Mouse (Mus musculus): Measurements from ENCODE around the gene Pbp2.

Pbp2 gene

DNA sequence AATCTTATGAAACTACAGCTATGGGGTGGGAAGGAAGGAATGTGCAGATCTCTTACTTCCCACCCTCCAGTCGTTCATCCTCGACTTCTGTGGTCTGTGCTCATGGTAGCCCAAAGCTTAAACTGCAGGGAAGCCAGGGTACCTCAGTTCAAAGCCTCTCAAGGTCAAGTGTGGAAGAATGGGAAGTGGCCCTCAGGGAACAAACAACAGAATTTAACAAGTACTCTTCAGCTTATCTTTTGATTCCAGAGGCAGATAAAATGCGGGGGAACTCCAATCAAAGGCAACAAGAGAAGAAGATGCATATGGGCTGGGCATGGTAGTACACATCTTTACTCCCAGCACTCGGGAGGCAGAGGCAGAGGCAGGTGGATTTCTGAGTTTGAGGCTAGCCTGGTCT lies 9.7 kb downstream of the Pbp2 start:
- DNase-seq (ENCODE audit: low spot score in 2 of 2), result no peak

DNA sequence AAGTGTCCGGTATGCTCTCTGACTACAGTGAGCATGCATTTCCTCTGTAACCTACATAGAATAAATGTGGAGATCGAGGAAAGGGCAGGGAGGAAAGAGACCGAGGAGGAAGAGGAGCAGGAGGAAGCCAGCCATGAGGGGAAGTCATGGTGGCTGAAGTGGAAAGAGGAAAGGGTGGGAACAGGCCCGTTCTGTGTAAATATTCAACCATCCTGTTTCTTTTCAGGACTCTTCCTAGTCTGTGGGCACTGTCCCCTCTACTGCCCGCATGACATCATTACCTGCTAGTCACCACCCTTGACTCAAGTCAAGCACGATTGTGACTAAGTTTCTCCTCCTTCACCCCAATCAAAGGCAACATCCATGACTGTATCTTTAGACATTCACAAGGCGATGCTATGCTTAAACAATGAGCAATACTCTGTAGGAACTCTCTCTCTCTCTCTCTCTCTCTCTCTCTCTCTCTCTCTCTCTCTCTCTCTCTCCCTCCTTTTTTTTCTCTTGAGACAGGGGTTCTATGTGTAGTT lies 11.1 kb downstream of the Pbp2 start:
- DNase-seq (ENCODE audit: low spot score in 2 of 2), result no peak

DNA sequence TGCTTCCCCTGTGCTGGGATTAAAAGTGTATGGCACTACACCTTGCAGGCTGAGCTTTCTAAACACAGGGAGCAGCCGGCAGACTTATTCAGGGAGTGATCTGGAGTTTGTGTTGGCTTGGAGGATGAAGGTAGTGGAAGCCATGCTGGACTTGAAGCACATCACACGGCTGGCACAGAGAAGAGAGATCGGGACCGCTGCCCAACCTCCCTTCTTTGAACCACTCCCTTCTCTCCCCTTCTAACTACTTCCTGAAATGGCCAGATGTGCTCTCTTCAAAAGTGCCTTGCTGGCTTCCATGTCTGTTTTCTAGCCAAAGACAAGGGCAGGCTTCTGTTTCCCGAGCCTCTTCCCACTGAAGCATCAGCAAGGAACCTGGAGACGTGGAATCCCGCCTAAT lies 12.6 kb downstream of the Pbp2 start:
- DNase-seq (ENCODE audit: low spot score in 2 of 2), result no peak

DNA sequence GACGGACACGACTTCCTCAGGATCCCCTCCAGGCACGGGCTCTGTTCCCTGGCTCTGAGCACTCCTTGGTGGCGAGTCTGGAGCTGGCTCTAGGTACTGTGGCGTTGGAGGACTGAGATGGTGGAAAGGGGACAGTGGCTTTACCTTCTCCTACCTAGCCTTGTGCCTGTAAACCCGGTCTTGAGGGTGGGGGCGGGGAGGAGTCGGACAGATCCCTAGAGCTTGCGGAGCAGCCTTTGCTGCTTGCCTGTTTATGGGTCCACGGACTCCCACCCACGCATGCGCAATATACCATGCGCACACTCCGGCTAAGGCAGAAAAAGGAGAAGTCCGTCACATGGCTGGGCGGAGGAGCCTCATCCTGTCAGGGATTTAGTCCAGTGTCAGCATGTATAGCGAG lies 13.9 kb downstream of the Pbp2 start:
- peak; percentile 50 to 58 for DNase-seq (ENCODE audit: low spot score in 2 of 2)

DNA sequence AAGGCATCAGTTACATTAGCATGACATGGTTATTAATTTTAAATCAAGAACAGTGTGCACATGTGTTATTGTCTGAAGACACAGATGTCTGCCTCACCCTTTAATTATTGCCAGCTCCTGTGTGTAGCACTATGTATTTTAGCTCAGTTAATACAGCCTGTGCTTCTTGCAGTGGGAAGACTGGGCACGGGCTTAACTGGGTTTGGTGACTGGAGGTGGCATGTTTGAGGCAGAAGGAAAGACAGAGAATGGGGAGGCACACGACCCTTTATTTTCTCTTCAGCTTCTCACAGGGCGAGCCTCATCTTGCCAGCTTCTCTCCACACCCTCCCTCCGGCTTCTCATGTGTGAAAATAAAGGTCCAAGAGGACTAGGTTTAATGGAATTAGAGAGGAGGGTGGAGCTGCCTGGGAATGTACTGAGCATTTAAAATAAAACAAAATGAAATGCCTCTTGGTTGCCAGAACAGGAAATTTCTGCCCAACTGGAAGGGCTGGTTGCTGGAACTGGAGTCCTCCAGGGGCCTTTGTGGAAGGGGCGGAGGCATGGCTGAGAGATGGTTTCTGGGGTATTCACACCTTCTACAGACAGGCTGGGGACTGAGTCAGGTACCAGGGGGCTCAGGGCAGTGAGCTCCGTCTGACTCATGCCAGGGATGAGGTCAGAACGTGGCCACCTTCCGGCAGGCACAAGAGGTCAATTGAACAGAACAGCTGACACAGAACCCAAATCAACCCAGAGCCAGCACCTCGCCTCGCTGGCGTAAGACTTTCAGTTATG lies 14.9 kb downstream of the Pbp2 start:
- DNase-seq (ENCODE audit: low spot score in 2 of 2), result peak; percentile 40 to 59

DNA sequence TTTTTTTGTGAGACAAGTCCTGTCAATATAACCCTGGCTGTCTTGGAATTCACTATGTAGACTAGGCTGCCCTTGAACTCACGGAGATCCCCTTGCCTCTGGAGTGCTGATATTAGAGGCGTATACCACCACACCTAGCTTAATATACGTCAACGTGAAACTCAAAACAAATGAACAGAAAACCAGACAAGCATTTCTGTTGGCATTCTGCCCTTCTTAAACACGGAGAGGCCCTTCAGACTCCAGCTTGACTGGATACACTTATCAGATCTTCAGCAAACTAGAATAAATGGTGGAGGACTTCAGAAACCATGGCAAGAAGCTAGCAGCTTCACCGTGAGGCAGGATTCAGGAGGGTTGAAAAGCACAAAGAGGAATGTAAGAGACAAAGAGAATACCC lies 16.1 kb downstream of the Pbp2 start:
- DNase-seq (ENCODE audit: low spot score in 2 of 2), result no peak

DNA sequence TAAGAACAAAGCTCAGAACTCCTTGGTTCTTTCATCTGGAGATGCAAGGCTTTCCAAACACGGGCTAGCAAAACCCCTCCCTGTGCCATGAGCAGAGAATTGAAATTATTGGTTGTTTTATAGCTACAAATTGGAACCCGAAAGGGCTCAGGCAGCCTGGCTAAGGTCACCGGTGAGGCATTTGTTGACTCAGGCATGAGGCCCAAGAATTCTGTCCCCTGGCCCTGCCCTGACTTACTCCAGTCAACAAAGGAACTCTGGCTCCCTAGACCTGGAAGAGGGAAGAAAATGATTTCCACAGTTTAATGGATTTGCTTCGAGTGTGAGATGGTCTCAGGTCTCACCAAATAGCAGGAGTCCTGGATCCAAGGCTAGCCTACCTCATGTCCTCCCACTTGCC lies 17.8 kb downstream of the Pbp2 start:
- DNase-seq (ENCODE audit: low spot score in 2 of 2), result no peak

DNA sequence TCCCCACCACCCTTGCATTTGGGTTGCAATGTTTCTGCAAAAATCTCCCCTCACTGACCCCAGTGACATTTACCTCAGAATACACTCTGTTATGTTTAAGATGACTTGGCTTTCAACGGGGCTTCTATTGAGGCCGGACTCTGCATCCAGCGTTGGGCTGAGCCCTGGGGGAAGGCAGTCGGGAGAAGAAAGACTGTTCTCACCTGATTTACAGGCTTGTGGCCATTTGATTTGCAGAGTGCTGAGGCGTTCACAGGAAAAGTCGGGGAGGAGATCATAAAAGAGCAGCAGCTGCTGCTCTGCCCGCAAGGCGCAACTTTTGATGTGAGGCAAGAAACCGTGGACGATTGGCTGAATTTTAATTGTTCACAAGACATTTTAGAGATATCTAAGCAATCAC lies 30.3 kb downstream of the Pbp2 start:
- DNase-seq (ENCODE audit: low spot score in 2 of 2), result no peak

DNA sequence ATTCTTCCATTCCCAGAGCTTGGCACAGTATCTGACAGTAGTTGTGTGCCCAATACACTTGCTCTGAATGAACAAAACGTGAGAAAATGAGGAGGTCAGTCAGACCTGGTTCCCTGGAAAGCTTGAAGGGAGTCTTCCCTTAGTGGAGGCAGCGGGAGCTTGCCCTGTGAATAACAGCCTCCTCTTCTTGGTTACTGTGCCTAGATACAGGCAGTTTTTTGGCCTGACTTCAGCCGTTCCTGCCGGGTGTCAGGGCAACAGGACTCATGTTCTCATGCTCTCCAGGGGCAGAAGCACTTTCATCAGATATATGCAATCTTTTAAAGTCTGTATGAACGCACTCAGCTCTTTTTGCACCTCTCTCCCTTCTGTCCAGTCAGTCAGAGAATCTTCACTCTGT lies 30.9 kb downstream of the Pbp2 start:
- DNase-seq (ENCODE audit: low spot score in 2 of 2), result no peak

DNA sequence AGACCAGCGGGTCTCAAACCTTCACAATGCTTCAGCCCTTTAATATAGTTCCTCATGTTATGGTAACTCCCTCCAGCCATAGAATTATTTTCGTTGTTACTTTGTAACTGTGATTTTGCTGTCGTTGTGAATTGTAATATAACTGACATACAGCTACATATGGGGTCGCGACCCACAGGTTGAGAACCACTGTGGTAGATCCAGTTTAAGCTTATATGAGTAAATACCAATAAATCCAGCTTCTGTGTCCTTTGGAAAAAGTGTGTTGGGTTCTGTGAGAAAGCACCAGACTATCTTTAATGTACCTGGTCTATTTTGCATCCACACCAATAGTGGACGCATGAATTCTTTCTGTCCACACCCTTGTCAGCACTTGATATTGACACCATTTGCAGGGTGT lies 31.9 kb downstream of the Pbp2 start:
- DNase-seq (ENCODE audit: low spot score in 2 of 2), result no peak

DNA sequence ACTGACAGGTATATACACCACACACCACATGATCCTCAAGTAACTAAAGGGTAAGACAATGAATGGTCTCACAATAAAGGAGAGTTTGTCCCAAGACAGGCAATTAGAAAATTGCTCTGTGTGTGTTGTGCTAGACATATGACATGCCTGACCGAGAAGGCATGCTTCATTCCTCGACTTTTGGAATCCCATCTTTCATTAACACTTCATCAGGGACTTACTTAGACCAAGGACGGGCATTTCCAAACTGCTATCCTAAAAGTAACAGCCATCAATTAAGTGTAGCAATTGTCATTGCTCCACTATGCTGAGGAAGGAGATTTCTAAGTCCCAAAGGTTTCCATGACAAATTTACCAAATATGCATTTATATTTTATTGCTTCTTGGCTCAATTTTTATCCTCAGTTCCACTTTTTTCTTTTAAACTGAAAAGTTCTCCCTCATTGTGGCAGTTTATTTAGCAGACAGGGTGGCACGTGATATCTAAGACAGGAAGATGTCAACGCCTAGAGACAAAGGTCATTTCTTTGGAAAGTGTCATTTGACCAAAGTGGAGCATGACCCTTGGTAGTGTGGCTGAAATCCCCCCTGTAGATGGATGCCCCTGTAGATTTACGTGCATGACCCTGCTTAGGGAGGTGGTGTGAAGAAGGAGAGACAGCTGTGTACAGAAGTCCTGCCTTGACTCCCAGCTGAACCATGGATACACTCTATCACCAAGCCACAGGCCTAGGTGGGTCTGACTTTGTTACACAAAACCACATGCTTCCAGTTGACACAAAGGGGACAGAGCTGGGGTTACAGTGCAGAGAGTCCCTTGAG lies 33.5 kb downstream of the Pbp2 start:
- no peak for DNase-seq (ENCODE audit: low spot score in 2 of 2)

DNA sequence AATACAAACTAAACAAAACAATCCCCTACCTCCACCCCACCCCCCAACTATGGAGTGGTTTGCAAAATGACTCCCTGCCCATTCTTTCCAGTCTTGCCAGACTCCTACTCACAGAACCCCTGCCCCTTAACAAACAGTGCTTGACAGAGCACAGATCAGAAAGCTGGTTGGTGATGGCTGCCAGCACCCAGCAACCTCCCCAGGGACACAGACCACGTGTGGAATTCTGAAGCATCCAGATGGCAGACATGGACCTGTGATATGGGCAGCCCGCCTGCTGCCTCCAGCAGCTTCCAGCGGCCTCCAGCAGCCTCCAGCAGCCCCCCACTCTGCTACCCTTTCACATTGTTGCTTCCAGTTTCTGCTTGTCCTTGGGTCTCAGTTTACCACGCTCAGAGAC lies 35.0 kb downstream of the Pbp2 start:
- no peak for DNase-seq (ENCODE audit: low spot score in 2 of 2)

DNA sequence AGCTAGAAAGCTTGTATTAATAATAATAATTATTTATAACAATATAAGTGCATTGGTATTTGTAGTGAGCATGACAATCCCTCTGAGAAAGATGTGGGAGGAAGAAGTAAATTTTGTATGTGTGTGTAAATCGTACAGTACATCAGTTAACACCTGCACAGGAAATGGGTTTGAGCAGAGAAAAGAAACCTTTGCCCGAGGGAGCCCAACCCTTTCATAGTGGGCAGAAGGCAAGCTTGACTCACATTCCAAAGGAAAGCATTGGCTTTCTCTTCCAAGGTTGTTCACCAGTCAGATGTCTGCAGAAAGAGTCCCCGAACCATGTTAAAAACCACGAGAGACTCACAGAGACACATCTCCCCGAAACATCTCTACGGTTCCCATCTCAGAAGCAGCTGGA lies 37.1 kb downstream of the Pbp2 start:
- DNase-seq (ENCODE audit: low spot score in 2 of 2), result no peak

DNA sequence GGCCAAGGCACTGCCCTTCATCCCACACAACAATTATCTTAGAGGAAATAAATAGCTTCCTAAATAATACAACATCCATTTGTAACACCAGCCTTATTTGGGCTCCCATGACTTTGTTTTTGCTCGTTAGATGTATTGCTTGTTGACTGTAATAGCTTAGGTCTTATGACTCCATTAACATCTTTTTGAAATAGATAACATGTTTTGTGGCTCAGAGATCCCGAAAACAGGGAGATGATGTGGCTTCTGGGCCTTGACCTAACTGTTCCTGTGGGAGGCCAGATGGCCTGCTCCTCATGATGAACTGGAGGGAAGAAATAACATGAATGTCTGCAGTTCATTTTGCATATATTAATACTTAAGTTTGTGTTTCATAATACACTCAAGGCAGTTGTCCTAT lies 38.4 kb downstream of the Pbp2 start:
- no peak for DNase-seq (ENCODE audit: low spot score in 2 of 2)

DNA sequence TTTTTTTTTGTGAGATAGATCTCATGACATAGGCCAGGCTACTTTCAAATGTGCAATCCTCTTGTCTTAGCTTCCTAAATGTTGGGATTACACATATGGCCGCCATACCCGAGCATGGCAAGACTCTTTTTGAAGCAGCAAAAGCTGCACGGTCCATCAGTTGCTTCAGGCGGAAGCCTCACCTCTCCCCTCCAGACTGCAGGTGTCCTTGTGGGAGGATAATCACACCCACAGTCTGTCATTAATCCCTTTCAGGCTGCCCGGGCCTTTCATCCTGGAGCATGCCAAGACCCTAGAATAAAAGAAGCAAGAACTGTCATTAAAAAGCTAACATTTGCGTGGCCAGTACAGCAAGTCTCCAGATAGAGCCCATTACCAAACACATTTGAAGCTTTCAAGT lies 40.6 kb downstream of the Pbp2 start:
- DNase-seq (ENCODE audit: low spot score in 2 of 2), result no peak

DNA sequence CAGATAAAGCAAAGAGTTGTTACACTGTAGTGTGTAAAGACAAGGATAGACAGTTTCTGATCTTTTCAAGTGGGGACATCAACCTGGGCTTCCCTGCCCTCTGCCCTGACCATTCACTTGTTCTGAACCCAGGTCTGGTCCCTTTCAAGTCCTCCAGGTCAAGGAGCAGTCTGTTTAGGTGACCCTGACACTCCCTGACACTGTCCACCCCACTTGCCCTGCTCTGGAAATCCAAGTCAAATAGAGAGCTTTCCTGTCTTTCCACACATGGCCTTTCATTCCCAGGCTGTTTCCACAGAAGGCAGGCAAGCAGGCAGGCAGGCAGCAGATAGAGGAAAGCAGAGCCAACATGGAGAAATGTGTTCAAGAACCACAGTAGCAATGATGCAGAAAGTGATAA lies 41.8 kb downstream of the Pbp2 start:
- DNase-seq (ENCODE audit: low spot score in 2 of 2), result no peak

DNA sequence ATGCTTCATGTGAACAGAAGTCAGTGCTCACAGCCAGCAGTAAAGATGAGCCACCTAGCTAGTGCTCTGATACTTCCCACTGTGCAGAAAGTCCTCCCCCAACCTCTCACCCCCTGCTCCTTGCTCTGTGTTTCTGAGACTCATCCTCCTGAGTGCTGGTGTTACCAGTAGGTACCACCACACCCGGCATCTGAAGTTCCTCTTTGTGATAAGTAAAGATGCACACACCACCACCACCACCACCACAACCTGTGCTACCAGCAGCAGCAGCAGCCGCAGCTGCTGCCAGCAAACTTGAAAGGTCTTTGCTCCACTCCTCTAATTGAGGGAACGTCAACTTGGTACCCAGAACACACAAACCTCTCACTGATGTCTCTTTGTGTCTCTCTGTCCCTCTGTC lies 43.0 kb downstream of the Pbp2 start:
- no peak for DNase-seq (ENCODE audit: low spot score in 2 of 2)

DNA sequence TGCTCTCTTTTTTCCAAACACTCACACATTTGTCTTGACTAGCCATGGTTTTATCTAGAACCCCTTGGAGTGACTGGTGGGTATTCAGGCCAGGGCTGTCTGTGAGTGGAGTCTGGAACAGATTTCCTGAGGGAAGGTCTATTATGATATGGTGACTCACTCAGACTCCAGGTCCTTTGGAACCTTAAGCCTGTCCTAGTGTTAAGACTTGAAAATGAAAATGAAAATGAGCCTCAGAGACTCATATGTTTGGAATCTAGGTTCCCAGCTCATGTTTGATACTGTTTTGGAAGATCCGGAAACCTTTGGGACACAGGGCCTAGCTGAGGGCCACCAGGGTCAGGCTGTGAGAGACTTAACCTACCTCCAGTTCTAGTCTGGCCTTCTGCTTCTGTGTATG lies 44.1 kb downstream of the Pbp2 start:
- DNase-seq (ENCODE audit: low spot score in 2 of 2), result no peak

DNA sequence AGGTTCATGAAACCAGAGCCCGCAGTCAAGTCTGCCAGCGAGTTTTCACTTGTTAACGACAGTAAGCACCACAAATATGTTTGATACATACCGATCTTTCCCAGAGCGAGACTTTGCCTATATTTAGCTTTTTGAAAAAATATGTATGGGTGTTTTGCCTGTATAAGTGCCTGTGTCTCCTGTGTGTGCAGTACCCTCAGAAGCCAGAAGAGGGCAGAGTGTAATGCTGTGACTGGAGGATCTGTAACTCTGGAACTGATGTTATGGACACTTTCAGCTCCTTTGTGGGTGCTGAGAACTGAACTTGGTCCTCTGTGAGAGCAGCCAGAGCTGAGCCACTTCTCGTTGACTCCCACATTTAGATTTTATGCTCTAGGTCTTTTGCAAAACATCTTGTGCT lies 46.1 kb downstream of the Pbp2 start:
- no peak for DNase-seq (ENCODE audit: low spot score in 2 of 2)

DNA sequence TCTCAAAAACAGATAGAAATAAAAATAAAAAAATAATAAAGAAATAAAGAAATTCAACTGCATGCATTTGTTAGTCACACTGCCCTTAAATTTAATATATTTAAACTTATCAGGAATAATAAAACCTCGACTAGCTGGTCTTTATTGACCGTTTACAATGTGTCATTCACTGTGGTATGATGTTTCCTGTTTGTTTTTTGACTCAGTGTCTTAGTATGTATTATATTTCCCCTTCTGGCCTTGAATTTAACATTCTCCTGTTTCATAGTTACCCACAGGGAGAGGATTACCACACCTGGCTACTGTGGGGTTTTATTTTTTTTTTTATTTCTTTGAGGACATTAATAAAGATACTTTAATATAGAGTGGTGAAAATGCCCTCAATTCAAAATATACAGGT lies 47.6 kb downstream of the Pbp2 start:
- no peak for DNase-seq (ENCODE audit: low spot score in 2 of 2)

DNA sequence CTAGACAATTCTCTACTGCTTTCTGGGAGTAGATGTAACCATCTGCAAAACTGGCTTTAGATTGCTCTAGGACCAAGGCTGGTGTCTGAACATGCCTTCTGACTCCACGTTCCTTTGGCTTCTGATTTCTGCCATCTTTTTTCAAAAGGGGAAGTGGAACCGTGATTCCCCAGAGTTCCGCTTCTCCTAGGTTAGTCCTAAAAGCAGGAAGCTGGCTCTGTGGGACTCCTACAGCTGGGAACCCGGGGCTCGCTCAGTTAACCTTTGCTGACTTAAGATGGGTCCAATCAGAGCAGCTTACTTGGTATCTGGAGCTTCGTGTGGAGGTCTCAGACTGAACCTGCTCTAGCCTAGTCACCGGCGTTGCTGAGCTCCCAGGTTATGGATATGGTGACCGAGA lies 49.1 kb downstream of the Pbp2 start:
- no peak for DNase-seq (ENCODE audit: low spot score in 2 of 2)

DNA sequence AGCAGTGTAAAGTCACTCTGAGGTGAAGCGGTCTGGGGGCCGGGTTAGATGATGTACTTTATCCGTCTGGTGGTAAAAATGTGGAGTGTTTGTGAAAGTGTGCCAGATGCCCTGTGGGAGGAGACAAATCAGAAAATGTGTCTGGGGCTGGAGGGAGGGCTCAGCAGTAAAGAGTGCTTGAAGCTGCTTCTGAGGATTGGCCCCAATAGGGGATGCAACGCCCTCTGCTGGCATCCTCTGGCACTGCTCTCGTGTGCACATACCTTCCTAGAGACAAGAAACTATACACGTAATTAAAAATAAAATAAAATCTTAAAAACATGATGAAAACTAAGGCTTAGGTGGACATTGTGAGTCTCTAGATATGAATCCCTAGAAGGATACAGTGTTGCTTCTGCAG lies 49.8 kb downstream of the Pbp2 start:
- no peak for DNase-seq (ENCODE audit: low spot score in 2 of 2)
